Mouse (Mus musculus) lung, postnatal 0 days (tissue): ENCODE results near the gene Uqcc1. TPM values are rescaled to one million over a fixed set of nuclear protein-coding genes. Genes with fewer than 3 reads are reported as not detected.

Experiments used
- ATAC-seq: fragments of 200-750 bp; cut with Nextera tagmentation; 2 replicates; pipeline ENCODE4 v1.8.0; 2017; ENCODE audit warnings: moderate library complexity
- DNase-seq: peaks from one replicate; pipeline ENCODE4 v3.0.0-alpha.2; 2016; ENCODE audit warnings: low spot score
- H3K27ac ChIP-seq: fragments of 300-500 bp; sonication (generic); 2 replicates; pipeline ENCODE4 v1.5.1; 2014; ENCODE audit warnings: antibody characterized with exemption, mild to moderate bottlenecking, low read length, mixed read lengths
- H3K27me3 ChIP-seq: fragments of 300-500 bp; sonication (generic); replicated peaks from 2 replicates; pipeline ENCODE4 v1.6.1; 2014; ENCODE audit warnings: low read length, mixed read lengths; ENCODE audit not compliant: insufficient read depth
- H3K36me3 ChIP-seq: fragments of 300-500 bp; sonication (generic); 2 replicates; pipeline ENCODE4 v1.6.1; 2014; ENCODE audit warnings: low read length, mixed read lengths; ENCODE audit not compliant: insufficient read depth
- H3K4me1 ChIP-seq: fragments of 300-500 bp; sonication (generic); 2 replicates; pipeline ENCODE4 v1.6.1; 2014; ENCODE audit warnings: antibody characterized with exemption, low read depth, low read length, mixed read lengths; ENCODE audit not compliant: insufficient read depth
- H3K4me2 ChIP-seq: fragments of 300-500 bp; sonication (generic); replicated peaks from 2 replicates; pipeline ENCODE4 v1.6.1; 2014; ENCODE audit warnings: low read depth, mild to moderate bottlenecking, low read length, moderate library complexity, mixed read lengths
- H3K4me3 ChIP-seq: fragments of 300-500 bp; sonication (generic); 2 replicates; pipeline ENCODE4 v1.5.1; 2014; ENCODE audit warnings: low read depth, low read length
- H3K9ac ChIP-seq: fragments of 300-500 bp; sonication (generic); replicated peaks from 2 replicates; pipeline ENCODE4 v1.6.1; 2014; ENCODE audit warnings: low read depth, mild to moderate bottlenecking
- H3K9me3 ChIP-seq: fragments of 300-500 bp; sonication (generic); 2 replicates; pipeline ENCODE4 v1.6.1; 2016; ENCODE audit warnings: low read length, mixed read lengths
- CTCF ChIP-seq: IDR thresholded peaks from 2 replicates; pipeline ENCODE4 v1.5.1; 2016; ENCODE audit warnings: antibody characterized with exemption, mild to moderate bottlenecking
- EP300 ChIP-seq: IDR thresholded peaks from 2 replicates; pipeline ENCODE4 v1.6.1; 2016; ENCODE audit warnings: antibody characterized with exemption, mild to moderate bottlenecking, control low read depth
- WGBS: fragments of 180-500 bp; shearing (Covaris S2); extraction: QIAGEN DNeasy Blood & Tissue Kit; methylation state at CpG from one replicate; pipeline ENCODE4 v1.1.7; 2014; 5-methylcytosine and 5-hydroxymethylcytosine counted together
- polyA plus RNA-seq: library from polyadenylated mRNA; unstranded; fragments of >200 nt; fragmentation: Nextera tagmentation; extraction: Ambion mirVana; gene quantifications from 2 replicates; pipeline ENCODE4 v1.2.1, GENCODE M21; 2015

Gene Uqcc1
- polyA plus RNA-seq, 1 experiment from 2014 or later: 24.4 TPM

DNA sequence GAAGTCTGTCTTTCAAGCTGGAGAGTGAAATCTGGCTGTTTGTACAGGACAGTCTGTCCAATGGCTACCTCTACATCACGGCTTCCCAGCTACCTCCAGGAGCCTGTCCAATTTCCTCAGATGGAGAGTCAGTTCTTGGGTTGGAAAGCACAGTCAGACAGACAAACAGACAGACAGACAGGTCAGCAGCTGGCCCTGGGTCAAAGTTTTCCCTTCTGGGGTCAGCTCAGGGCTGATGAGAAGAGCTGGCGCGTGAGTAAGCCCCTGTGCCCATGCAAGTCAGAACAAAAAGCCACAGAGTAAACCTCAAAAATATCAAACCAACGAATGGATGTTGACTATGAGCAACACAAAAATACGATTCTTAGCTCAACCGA lies 26.5 kb downstream of the Uqcc1 start:
- Histone ChIP-seq H3K9me3 (no peaks in the 10 kb centered on the region), H3K27me3 (no peaks in the 10 kb centered on the region), H3K9ac (no peak overlapping the region), H3K27ac (no peak overlapping the region), H3K36me3 (no peaks in the 10 kb centered on the region; the same call in 1 of the 2 replicates), H3K4me1 (no peaks in the 10 kb centered on the region), H3K4me2 (no peak overlapping the region), H3K4me3 (no peak overlapping the region)
- WGBS: 88% methylated on average over 6 of the region's 6 CpGs
- ATAC-seq (no peak), DNase-seq (no peak)
- TF ChIP-seq CTCF (no peak), EP300 (no peak)

GRCm38 (mm10) chr2:155902989-155903631 lies 27.0 kb downstream of the Uqcc1 start:
- peak; percentile 33 for DNase-seq
- no peaks in the 10 kb centered on the region for H3K27me3 ChIP-seq
- H3K4me2 ChIP-seq: no peak overlapping the region
- 64% methylated on average over 16 of the region's 16 CpGs for WGBS
- no peaks in the 10 kb centered on the region for H3K9me3 ChIP-seq
- H3K4me1 ChIP-seq: no peaks in the 10 kb centered on the region
- no peak overlapping the region for H3K9ac ChIP-seq
- TF ChIP-seq EP300: no peak
- no peak for TF ChIP-seq CTCF
- no peak overlapping the region for H3K4me3 ChIP-seq
- H3K36me3 ChIP-seq: no peaks in the 10 kb centered on the region; the same call in 1 of the 2 replicates
- ATAC-seq: peak; percentile 68
- no peak overlapping the region for H3K27ac ChIP-seq

GRCm38 (mm10) chr2:155895046-155895735 lies 34.9 kb downstream of the Uqcc1 start:
- TF ChIP-seq CTCF (no peak), EP300 (no peak)
- H3K4me1 ChIP-seq: no peaks in the 10 kb centered on the region
- 0 out of 2 replicates have a peak overlapping the region, but pooled peaks have one; percentile 26 for H3K27ac ChIP-seq
- no peaks in the 10 kb centered on the region for H3K36me3 ChIP-seq
- peak; percentile 5 for DNase-seq
- ATAC-seq: peak; percentile 26; the same call in 1 of the 2 replicates
- no peak overlapping the region for H3K4me3 ChIP-seq
- no peak overlapping the region for H3K4me2 ChIP-seq
- 65% methylated on average over 16 of the region's 16 CpGs for WGBS
- H3K9ac ChIP-seq: no peak overlapping the region
- no peaks in the 10 kb centered on the region for H3K27me3 ChIP-seq
- no peaks in the 10 kb centered on the region for H3K9me3 ChIP-seq

DNA sequence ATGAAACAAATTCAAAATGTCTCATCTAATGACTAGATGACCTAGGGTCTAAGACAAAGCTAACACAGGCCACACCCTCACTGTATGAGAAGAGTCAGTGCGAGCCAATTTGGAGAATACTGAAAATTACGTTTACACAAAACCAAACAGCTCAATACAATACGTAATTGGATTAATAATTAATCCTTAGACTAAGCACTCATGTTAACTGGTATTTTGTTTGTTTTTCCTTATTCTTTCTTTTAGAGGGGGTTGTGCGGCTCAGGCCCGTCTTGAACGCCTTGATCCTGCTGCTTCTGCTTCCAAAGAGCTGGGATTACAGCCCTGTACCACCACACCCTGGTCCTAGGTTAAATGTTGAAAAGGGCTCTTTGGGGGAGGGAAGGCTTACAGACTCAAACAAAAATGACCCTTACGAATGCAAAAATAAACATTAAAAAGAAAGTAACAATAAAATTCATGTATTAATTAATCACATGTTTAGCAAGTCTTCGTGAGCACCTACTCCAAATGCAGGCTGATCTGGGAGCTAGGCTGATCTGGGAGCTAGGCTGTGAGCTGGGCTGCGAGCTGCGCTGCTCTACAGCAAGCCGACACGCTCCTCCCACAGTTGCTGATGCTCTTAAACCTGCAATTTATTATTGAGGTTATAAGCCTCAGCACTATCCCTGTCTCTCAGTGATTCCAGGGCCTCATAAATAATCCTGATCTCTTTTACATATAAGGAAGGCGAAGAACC lies 35.6 kb downstream of the Uqcc1 start:
- H3K27ac ChIP-seq: 0 out of 2 replicates have a peak overlapping the region, but pooled peaks have one; percentile 21
- H3K9me3 ChIP-seq: no peaks in the 10 kb centered on the region
- 68% methylated on average over 13 of the region's 13 CpGs for WGBS
- DNase-seq (peak; percentile 36), ATAC-seq (peak; percentile 43; the same call in 1 of the 2 replicates)
- H3K4me3 ChIP-seq: no peak overlapping the region
- TF ChIP-seq EP300: no peak
- TF ChIP-seq CTCF: no peak
- H3K27me3 ChIP-seq: no peaks in the 10 kb centered on the region
- H3K4me1 ChIP-seq: no peaks in the 10 kb centered on the region
- no peaks in the 10 kb centered on the region for H3K36me3 ChIP-seq
- H3K4me2 ChIP-seq: no peak overlapping the region
- H3K9ac ChIP-seq: no peak overlapping the region

DNA sequence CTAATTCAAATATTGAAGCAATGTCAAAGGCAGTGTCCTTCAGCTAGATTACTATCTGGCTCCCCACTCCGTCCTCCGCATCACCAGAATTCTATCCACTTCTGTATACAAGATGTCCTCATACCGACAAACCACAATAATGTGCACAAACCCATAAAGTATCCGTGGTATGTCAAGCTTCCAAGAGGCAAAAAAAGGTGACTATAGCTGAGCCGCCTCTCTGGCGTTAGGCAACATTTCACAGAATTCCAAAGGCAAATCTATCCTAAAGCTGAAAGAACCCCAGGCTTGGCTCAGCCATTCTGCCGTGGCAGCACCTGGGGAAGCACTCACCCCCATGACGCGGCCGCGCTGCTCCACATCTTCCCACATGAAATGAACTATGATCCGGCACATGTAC lies 43.3 kb downstream of the Uqcc1 start:
- no peak for DNase-seq
- 88% methylated on average over 12 of the region's 12 CpGs for WGBS
- no peak for ATAC-seq
- Histone ChIP-seq H3K9ac (no peak overlapping the region), H3K27ac (no peak overlapping the region), H3K27me3 (no peaks in the 10 kb centered on the region), H3K9me3 (no peaks in the 10 kb centered on the region), H3K4me1 (no peaks in the 10 kb centered on the region), H3K36me3 (no peaks in the 10 kb centered on the region; the same call in 1 of the 2 replicates), H3K4me3 (no peak overlapping the region), H3K4me2 (no peak overlapping the region)
- TF ChIP-seq EP300: peak; percentile 41; the same call in 1 of the 2 replicates
- no peak for TF ChIP-seq CTCF

GRCm38 (mm10) chr2:155885271-155885697 lies 44.8 kb downstream of the Uqcc1 start:
- Histone ChIP-seq H3K4me2 (no peak overlapping the region), H3K9me3 (no peaks in the 10 kb centered on the region), H3K27ac (no peak overlapping the region), H3K4me1 (no peaks in the 10 kb centered on the region), H3K36me3 (no peaks in the 10 kb centered on the region; the same call in 1 of the 2 replicates), H3K27me3 (no peaks in the 10 kb centered on the region), H3K4me3 (no peak overlapping the region), H3K9ac (no peak overlapping the region)
- TF ChIP-seq CTCF (no peak), EP300 (no peak)
- ATAC-seq (no peak), DNase-seq (no peak)
- WGBS: 82% methylated on average over 10 of the region's 10 CpGs
